Mouse (Mus musculus): ENCODE measurements around the gene Klra9. TPM values are rescaled to one million over a fixed set of nuclear protein-coding genes. Genes with fewer than 3 reads are reported as not detected.
"Not testable (repeated sequence)": the region's sequence is repeated elsewhere in the genome, so short reads cannot be mapped to it uniquely, and the experiment has no call there.

The Klra9 gene
- total RNA-seq (2014; rRNA removed), result not detected in 2 replicates
- polyA plus RNA-seq (2015; fragmentation: Nextera tagmentation; extraction: Ambion mirVana), result not detected in 2 replicates

DNA sequence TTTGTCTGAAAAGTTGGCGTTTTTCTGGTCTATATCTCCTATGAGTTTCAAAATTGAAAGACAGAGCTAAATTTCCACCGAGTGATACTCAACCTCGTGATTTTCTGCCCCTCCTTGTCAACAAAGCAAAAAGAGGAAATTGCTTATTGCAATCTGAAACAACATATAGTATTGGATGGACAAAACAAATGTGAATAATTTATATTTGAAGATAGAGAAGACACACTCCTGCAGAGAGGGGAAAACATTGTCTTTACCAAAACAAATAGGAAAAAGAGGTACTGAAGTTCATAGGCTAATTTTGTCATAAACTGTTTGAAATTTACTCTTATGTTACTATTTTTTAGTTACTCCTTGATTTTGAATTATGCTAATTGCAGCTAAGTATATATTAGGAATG, at the start of gene Klra9:
Klra9 (minus strand) TSS at position 101 of the 400 bp plus-strand sequence.
- not testable (repeated sequence) for H3K4me2 ChIP-seq (ENCODE audit: low read depth); H3K36me3 ChIP-seq (ENCODE audit: insufficient read depth); H3K4me3 ChIP-seq (ENCODE audit: low read depth, low read length); H3K9ac ChIP-seq; H3K27me3 ChIP-seq (ENCODE audit: insufficient read depth, low read length); ATAC-seq; DNase-seq; H3K27ac ChIP-seq (ENCODE audit: low read depth, low read length); H3K9me3 ChIP-seq (ENCODE audit: low read length); H3K4me1 ChIP-seq (ENCODE audit: insufficient read depth)
- 55% methylated on average over 3 of the region's 3 CpGs for WGBS

DNA sequence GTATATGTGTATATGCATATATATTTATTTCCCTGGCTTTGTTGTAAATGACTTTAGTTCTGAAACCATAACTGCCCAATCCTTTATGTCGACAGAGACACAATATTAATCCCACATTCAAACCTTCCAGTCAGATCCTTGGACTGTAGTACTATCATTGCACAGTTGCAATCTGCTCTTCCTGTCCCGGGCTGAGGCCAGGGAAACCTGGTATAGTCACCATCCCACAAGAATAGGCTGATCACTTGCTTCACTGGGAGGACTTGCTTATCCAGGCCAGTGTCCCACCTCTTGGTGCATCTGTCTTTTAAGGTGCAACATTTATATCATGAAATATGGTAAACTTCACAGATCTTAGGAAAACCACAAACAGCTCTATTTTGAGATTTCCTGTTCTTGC, 44.6 kb upstream of the Klra9 start:
- WGBS, result 73% methylated on average over 2 of the region's 2 CpGs
- no peak overlapping the region for H3K9ac ChIP-seq

DNA sequence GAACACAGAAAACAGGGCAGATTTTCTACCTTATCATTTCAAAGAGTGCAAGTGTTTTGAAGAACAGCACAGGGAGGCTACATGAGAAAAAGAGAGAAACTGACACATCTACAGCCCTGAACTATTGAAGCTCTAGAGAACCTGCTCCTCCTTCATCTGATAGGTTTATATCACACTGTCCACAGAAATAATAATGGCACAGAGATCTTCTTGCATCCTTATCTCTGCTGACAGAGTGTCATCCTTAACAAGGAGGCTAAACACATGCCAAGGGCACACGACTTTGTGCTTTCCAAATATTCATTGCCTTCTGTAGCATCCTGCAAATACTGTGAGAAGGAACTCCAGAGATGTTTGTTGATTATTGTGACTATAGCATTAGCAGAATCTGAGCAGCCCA, 43.7 kb upstream of the Klra9 start:
- Histone ChIP-seq H3K9ac (no peak overlapping the region), H3K9me3 (ENCODE audit: low read length) (no peaks in the 10 kb centered on the region), H3K4me3 (ENCODE audit: low read depth, low read length) (no peak overlapping the region), H3K4me1 (ENCODE audit: insufficient read depth) (no peaks in the 10 kb centered on the region), H3K27ac (ENCODE audit: low read depth, low read length) (no peak overlapping the region), H3K4me2 (ENCODE audit: low read depth) (no peak overlapping the region), H3K27me3 (ENCODE audit: insufficient read depth, low read length) (no peaks in the 10 kb centered on the region), H3K36me3 (ENCODE audit: insufficient read depth) (no peaks in the 10 kb centered on the region)
- DNase-seq (no peak), ATAC-seq (no peak)
- 45% methylated on average over 1 of the region's 1 CpGs for WGBS
- no peak for TF ChIP-seq CTCF (IDR thresholded peaks at IDR 0.05; ENCODE audit: low read depth)

More for the DNA sequence above, 44.6 kb upstream of the Klra9 start:
- no peak for DNase-seq
- H3K36me3 ChIP-seq (ENCODE audit: insufficient read depth), result no peaks in the 10 kb centered on the region
- no peaks in the 10 kb centered on the region for H3K27me3 ChIP-seq (ENCODE audit: insufficient read depth, low read length)
- TF ChIP-seq CTCF (IDR thresholded peaks at IDR 0.05; ENCODE audit: low read depth), result no peak
- no peak for ATAC-seq
- H3K4me1 ChIP-seq (ENCODE audit: insufficient read depth), result no peaks in the 10 kb centered on the region
- H3K4me2 ChIP-seq (ENCODE audit: low read depth), result no peak overlapping the region
- no peaks in the 10 kb centered on the region for H3K9me3 ChIP-seq (ENCODE audit: low read length)
- no peak overlapping the region for H3K27ac ChIP-seq (ENCODE audit: low read depth, low read length)
- H3K4me3 ChIP-seq (ENCODE audit: low read depth, low read length), result no peak overlapping the region

DNA sequence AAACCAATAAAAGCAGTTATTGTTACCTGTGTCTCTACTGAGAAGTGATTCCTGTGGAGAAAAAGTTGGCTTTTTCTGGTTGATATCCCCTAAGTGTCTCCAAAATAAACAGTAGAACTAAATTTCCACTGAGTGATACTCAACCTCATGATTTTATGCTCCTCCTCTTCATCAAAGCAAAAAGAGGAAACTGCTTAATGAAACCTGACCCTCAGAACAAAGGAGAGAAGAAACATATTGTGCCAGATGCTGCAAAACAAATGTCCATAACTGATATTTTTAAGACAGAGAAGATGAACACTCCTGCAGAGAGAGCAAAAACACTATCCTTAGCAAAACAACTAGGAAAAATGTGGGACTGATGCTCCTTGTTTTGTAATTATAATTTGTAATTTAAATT, 40.3 kb upstream of the Klra9 start, which contains the start of gene Klra7:
Klra7 (minus strand) TSS at position 101 of the 400 bp plus-strand sequence.
- Histone ChIP-seq H3K9ac (no peak within 1 kb of the TSS), H3K4me3 (ENCODE audit: low read depth, low read length) (no peak within 1 kb of the TSS), H3K9me3 (ENCODE audit: low read length) (no peaks in the 10 kb centered on the region), H3K27ac (ENCODE audit: low read depth, low read length) (no peak within 1 kb of the TSS), H3K4me2 (ENCODE audit: low read depth) (no peak within 1 kb of the TSS), H3K4me1 (ENCODE audit: insufficient read depth) (no peaks in the 10 kb centered on the region), H3K36me3 (ENCODE audit: insufficient read depth) (no peaks in the 10 kb centered on the region), H3K27me3 (ENCODE audit: insufficient read depth, low read length) (no peaks in the 10 kb centered on the region)
- DNase-seq (no peak), ATAC-seq (no peak)
- no peak for TF ChIP-seq CTCF (IDR thresholded peaks at IDR 0.05; ENCODE audit: low read depth)

DNA sequence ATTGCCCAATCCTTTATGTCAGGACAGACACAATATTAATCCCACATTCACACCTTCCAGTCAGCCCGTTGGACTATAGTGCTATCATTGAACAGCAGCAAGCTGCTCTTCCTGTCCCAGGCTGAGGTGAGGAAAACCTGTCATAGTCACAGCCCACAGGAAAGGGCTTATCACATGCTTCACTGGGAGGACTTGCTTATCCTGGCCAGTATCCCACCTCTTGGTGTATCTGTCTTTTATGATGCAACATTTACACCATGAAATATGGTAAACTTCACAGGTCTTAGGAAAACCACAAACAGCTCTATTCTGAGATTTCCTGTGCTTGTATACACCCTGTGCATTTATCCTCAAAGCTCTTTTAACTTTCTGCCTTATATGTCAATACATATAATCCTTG, 4.5 kb upstream of the Klra9 start:
- H3K4me2 ChIP-seq (ENCODE audit: low read depth); H3K4me3 ChIP-seq (ENCODE audit: low read depth, low read length); H3K27ac ChIP-seq (ENCODE audit: low read depth, low read length); H3K36me3 ChIP-seq (ENCODE audit: insufficient read depth); H3K4me1 ChIP-seq (ENCODE audit: insufficient read depth); ATAC-seq; H3K27me3 ChIP-seq (ENCODE audit: insufficient read depth, low read length); H3K9me3 ChIP-seq (ENCODE audit: low read length); H3K9ac ChIP-seq; DNase-seq: not testable (repeated sequence)
- WGBS, result 92% methylated on average over 1 of the region's 1 CpGs

DNA sequence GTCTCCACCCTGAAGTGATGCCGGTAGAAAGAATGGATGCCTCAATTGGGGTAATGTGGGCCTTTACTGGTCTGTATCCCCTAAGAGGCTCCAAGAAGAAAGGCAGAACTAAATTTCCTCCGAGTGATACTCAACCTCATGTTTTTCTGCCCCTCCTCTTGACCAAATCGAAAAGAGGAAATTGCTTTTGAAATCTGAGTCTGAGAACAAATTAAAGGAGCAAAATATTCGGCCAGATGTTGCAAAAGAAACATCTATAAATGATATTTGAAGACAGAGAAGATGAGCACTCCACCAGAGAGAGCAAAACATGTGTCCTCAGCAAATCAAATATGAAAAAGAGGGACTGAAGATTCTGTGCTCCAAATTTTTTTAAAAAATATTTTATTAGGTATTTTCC, 63.1 kb downstream of the Klra9 start, which contains the start of gene Klra8:
Klra8 (minus strand) TSS at position 101 of the 400 bp plus-strand sequence.
- not testable (repeated sequence) for H3K4me1 ChIP-seq (ENCODE audit: insufficient read depth); H3K9ac ChIP-seq; H3K27ac ChIP-seq (ENCODE audit: low read depth, low read length); H3K4me3 ChIP-seq (ENCODE audit: low read depth, low read length); H3K9me3 ChIP-seq (ENCODE audit: low read length); H3K4me2 ChIP-seq (ENCODE audit: low read depth); H3K27me3 ChIP-seq (ENCODE audit: insufficient read depth, low read length); H3K36me3 ChIP-seq (ENCODE audit: insufficient read depth); ATAC-seq; DNase-seq
- 69% methylated on average over 4 of the region's 4 CpGs for WGBS

Other genes starting within 250 kb of the Klra9 start
- not detected in 2 replicates for gene Klra6, start 166.2 kb downstream of the Klra9 start, total RNA-seq (2014; rRNA removed)
- not detected in 2 replicates for gene Klra6, start 166.2 kb downstream of the Klra9 start, polyA plus RNA-seq (2015; fragmentation: Nextera tagmentation; extraction: Ambion mirVana)
- not detected in 2 replicates for gene Klra4, start 125.8 kb downstream of the Klra9 start, total RNA-seq (2014; rRNA removed)
- not detected in 2 replicates for gene Klra4, start 125.8 kb downstream of the Klra9 start, polyA plus RNA-seq (2015; fragmentation: Nextera tagmentation; extraction: Ambion mirVana)
- gene Klra8, start 63.2 kb downstream of the Klra9 start, total RNA-seq (2014; rRNA removed), result not detected in 2 replicates
- gene Klra8, start 63.2 kb downstream of the Klra9 start, polyA plus RNA-seq (2015; fragmentation: Nextera tagmentation; extraction: Ambion mirVana), result not detected in 2 replicates
- gene Klra7, start 40.2 kb upstream of the Klra9 start, total RNA-seq (2014; rRNA removed), result not detected in 2 replicates
- gene Klra7, start 40.2 kb upstream of the Klra9 start, polyA plus RNA-seq (2015; fragmentation: Nextera tagmentation; extraction: Ambion mirVana), result not detected in 2 replicates
- not detected in 2 replicates for gene Klra10, start 88.8 kb upstream of the Klra9 start, total RNA-seq (2014; rRNA removed)
- not detected in 2 replicates for gene Klra10, start 88.8 kb upstream of the Klra9 start, polyA plus RNA-seq (2015; fragmentation: Nextera tagmentation; extraction: Ambion mirVana)
- not detected in 2 replicates for gene Klra3, start 144.5 kb upstream of the Klra9 start, total RNA-seq (2014; rRNA removed)
- gene Klra3, start 144.5 kb upstream of the Klra9 start, polyA plus RNA-seq (2015; fragmentation: Nextera tagmentation; extraction: Ambion mirVana), result not detected in 2 replicates
- not detected in 2 replicates for gene Klra1, start 193.8 kb upstream of the Klra9 start, total RNA-seq (2014; rRNA removed)
- gene Klra1, start 193.8 kb upstream of the Klra9 start, polyA plus RNA-seq (2015; fragmentation: Nextera tagmentation; extraction: Ambion mirVana), result not detected in 2 replicates

Data from forebrain, postnatal 0 days (tissue).